Mouse (Mus musculus): ENCODE results near the gene Ttc9c.

- TF ChIP-seq POLR2A (IDR thresholded peaks at IDR 0.05; ENCODE audit: borderline replicate concordance, insufficient read depth, low read length), result peak; percentile 95
- TF ChIP-seq CTCF (IDR thresholded peaks at IDR 0.05; ENCODE audit: borderline replicate concordance, insufficient read depth, low read depth, low read length), result no peak
Observed at GRCm38 (mm10) chr19:8774086-8774835, 44.9 kb downstream of the Ttc9c start, which contains the start of gene Tmem179b.
